Mouse (Mus musculus) megakaryocyte, embryonic 14.5 days (primary cell): ENCODE measurements at regions not wholly inside any gene's neighbourhood (a gene's known extent, or its start where the extent isn't known, plus 50 kb on each side); places are given as distances from the start of the nearest gene placed in this dataset.

Source experiments
- FLI1 ChIP-seq: IDR thresholded peaks from 2 replicates; pipeline ENCODE4 v1.6.1; 2012; ENCODE audit warnings: low read length, inconsistent platforms, mixed read lengths
- GATA1 ChIP-seq: IDR thresholded peaks from 3 replicates; pipeline ENCODE4 v1.6.1; 2012; ENCODE audit warnings: mixed read lengths, low read length, inconsistent platforms, borderline replicate concordance

DNA sequence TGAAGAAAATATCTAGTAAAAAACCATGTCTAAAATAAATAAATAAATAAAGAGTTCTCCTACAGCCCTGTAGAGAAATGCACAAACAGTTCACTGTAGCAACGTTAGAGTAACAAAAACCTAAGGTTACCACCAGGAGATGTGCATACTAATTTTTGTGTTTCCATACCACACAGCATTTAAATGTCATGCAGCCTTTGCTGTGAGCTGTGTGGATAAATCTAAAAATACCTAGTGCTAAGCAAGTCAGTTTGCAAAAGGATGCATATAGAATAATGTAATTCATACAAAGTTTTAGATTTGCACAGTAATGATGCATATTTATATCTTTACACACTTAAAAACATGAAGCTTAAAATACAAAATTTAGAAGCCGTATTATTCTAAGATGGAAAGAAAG, 395.8 kb downstream of the Serpinb8 start:
- TF ChIP-seq GATA1: no peak
- TF ChIP-seq FLI1: no peak
